Mouse (Mus musculus) liver, adult 2 months (tissue): ENCODE measurements at regions not wholly inside any gene's neighbourhood (a gene's known extent, or its start where the extent isn't known, plus 50 kb on each side); places are given as distances from the start of the nearest gene placed in this dataset.

Experiments used
- DNase-seq: peaks from one replicate; pipeline ENCODE4 v3.0.0-alpha.2; 2011; ENCODE audit warnings: low read depth, low spot score; ENCODE audit errors: extremely low read depth
- H3K27ac ChIP-seq: fragments of 200-500 bp; replicated peaks from 2 replicates; pipeline ENCODE4 v1.5.1; 2012; ENCODE audit warnings: low read depth, mild to moderate bottlenecking, control low read depth, inconsistent platforms, low read length; ENCODE audit not compliant: insufficient read depth
- H3K27me3 ChIP-seq: fragments of 200-500 bp; 2 replicates; pipeline ENCODE4 v1.6.1; 2012; ENCODE audit warnings: mild to moderate bottlenecking, moderate library complexity, low read length, inconsistent platforms; ENCODE audit not compliant: control insufficient read depth, insufficient read depth
- H3K36me3 ChIP-seq: fragments of 200-500 bp; 2 replicates; pipeline ENCODE4 v1.6.1; 2012; ENCODE audit warnings: low read length, inconsistent platforms; ENCODE audit not compliant: control insufficient read depth, insufficient read depth
- H3K4me1 ChIP-seq: fragments of 200-500 bp; 2 replicates; pipeline ENCODE4 v1.6.1; 2011; ENCODE audit warnings: low read length; ENCODE audit not compliant: control insufficient read depth, insufficient read depth
- H3K4me3 ChIP-seq: fragments of 200-500 bp; 2 replicates; pipeline ENCODE4 v1.5.1; 2011; ENCODE audit warnings: low read depth, mild to moderate bottlenecking, control low read depth, low read length, moderate library complexity; ENCODE audit not compliant: insufficient read depth
- H3K79me2 ChIP-seq: fragments of 200-500 bp; 2 replicates; pipeline ENCODE4 v1.6.1; 2012; ENCODE audit warnings: inconsistent platforms, mild to moderate bottlenecking, low read length, moderate library complexity; ENCODE audit not compliant: control insufficient read depth, insufficient read depth
- H3K9ac ChIP-seq: fragments of 200-500 bp; 2 replicates; pipeline ENCODE4 v1.6.1; 2012; ENCODE audit warnings: low read depth, mild to moderate bottlenecking, control low read depth, inconsistent platforms, low read length
- CTCF ChIP-seq: fragments of 200-500 bp; IDR thresholded peaks from 2 replicates; pipeline ENCODE4 v1.5.1; 2011; ENCODE audit warnings: low read depth, low read length, control low read depth
- POLR2A ChIP-seq: fragments of 200-500 bp; IDR thresholded peaks from 2 replicates; pipeline ENCODE4 v1.6.1; 2011; ENCODE audit warnings: low read length, control low read depth; ENCODE audit not compliant: insufficient read depth; ENCODE audit errors: extremely low read depth
- WGBS: fragments of 180-500 bp; shearing (Covaris S2); methylation state at CpG from one replicate; pipeline ENCODE4 v1.1.7; 2018; 5-methylcytosine and 5-hydroxymethylcytosine counted together

DNA sequence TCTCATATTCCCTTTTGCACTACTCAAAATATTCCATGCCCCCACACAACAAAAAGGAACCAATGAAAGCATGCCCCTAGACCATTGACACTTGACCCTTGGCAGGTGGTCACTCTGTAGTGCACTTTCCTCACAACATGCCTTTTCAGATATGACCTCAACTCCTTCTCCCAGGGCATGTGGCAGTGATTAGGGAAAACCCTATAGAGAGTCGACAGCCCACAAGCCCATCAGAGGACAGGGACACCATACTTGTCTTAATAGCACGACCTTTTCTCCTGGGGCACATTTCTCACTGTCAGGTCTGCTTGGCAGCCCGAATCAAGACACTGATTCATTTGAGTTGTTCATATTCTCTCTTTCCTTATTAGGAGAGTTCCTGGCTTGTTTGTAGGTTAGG, 57.3 kb upstream of the Zc3h12c start:
- no peak overlapping the region for H3K27ac ChIP-seq
- H3K79me2 ChIP-seq, result no peaks in the 10 kb centered on the region
- H3K4me1 ChIP-seq, result no peaks in the 10 kb centered on the region
- DNase-seq, result no peak
- H3K4me3 ChIP-seq, result no peak overlapping the region
- H3K36me3 ChIP-seq, result no peaks in the 10 kb centered on the region
- H3K9ac ChIP-seq, result no peak overlapping the region
- H3K27me3 ChIP-seq, result peaks cover 3% of the 10 kb centered on the region; the same call in 1 of the 2 replicates
- 82% methylated on average over 3 of the region's 3 CpGs for WGBS
- TF ChIP-seq CTCF (no peak), POLR2A (no peak)

DNA sequence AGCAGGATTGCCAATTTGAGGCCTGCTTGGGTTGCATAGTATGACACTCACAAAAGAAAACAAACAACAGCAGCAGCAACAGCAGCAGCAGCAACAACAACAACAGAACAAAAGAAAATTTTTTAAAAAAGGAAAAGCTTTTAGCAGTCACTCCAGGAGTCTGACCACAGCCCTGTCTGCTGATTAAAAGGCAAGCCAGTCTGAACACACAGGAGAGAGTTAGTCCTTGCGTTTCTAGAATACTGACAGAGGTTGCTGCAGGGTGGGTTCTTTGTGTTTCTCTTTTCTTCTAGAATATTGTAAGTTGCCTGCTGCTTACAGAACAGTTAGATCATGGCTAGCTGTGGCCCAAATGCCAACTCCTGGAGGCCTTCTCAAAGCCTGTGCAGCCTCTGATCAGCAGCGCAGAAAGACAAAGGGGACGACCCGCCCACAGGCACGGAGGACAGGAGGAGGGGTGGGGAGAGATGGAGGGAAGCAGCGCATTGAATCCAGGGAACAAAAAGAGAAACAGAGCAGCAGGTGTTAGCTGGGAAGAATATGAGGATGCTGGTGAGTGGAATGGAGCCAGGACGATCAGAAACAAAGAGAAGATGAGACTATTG, 55.2 kb upstream of the Zc3h12c start:
- WGBS, result 73% methylated on average over 7 of the region's 7 CpGs

More for the DNA sequence above, 55.2 kb upstream of the Zc3h12c start:
- H3K4me1 ChIP-seq, result no peaks in the 10 kb centered on the region
- H3K79me2 ChIP-seq, result no peaks in the 10 kb centered on the region
- H3K4me3 ChIP-seq, result no peak overlapping the region
- no peak overlapping the region for H3K27ac ChIP-seq
- H3K9ac ChIP-seq, result no peak overlapping the region
- TF ChIP-seq CTCF (no peak), POLR2A (no peak)
- H3K36me3 ChIP-seq, result no peaks in the 10 kb centered on the region
- peaks cover 3% of the 10 kb centered on the region; the same call in 1 of the 2 replicates for H3K27me3 ChIP-seq
- DNase-seq, result no peak
